Mouse (Mus musculus) liver (tissue): Measurements from ENCODE around the gene Junb.

Source experiments
- DNase-seq: peaks from one replicate; pipeline ENCODE4 v3.0.0-alpha.2; 2020; ENCODE audit warnings: mixed read lengths

The Junb gene

DNA sequence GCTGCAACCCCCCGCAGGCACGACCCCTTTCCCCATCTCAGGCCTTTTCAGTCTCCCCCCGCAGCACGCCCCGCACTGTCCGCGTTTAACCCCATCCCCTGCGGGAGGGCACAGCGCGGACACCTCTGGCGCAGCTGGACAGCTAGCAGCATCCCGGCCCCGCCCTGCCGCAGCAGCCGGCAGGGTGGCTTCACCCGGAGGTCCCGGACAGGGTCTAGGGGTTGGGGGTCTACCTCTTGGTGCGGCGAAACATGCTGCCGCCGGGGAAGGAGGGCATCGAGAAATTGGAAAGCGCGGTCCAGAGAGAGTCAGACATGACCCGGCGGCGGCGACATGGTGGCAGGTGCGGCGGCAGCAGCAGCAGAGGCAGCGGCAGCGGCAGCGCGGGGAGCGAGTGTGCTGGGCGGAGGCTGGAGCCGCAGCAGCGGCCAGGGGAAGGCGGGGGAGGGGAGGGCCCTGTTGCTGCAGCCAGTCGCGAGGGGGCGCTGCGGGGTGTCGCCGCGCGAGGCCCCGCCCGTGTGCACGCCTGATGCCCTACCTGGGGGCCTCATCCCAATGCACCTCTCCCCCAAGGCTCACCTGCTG is 41.5 kb downstream of the Junb start, which contains the start of gene Mast1:
Gene Mast1 (minus strand): TSS at position 398 of the 585 bp plus-strand sequence.
- DNase-seq = peak; percentile 78

DNA sequence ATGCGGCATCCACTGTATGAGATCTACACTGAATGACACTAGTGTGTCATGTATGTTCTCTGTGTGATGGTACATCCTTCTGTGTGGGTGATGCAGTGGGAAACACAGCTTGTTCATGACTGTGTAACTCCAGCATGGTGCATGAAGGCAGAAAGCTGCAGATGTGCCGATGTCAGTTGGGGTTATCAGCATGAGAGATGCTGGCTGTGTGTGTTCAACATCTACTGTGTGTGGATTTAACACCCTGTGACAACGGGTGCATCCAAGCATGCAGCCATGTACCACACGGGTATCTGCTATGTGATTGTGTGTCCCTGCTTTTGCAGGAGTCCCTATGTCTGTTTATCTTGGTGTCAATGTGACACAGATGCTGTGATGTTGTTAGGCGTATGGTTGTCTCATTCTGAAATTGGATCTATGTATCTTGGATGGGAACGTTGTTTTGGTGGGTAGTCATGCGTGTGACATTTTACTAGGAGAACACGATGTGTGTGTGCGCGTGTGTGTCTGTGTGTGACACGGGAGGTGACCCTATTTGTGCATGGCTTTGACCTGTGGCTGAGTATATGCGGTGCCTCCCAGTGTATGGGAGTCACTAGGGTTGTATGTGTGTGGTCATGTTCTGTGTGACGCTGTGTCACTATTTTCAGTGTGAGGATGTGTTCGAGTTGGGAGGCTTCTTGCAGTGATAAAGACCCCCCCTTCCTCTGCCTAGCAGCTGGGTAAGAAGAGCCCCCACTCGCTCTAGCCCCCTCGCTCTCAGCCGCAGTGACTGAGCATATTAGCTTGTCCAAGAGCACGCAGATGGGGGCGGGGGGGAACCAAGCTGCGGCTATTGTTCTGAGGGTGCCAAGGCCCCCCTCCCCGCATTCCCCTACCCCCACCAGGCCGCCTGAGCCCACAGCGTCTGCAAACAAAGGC is 42.2 kb downstream of the Junb start:
- DNase-seq = no peak

DNA sequence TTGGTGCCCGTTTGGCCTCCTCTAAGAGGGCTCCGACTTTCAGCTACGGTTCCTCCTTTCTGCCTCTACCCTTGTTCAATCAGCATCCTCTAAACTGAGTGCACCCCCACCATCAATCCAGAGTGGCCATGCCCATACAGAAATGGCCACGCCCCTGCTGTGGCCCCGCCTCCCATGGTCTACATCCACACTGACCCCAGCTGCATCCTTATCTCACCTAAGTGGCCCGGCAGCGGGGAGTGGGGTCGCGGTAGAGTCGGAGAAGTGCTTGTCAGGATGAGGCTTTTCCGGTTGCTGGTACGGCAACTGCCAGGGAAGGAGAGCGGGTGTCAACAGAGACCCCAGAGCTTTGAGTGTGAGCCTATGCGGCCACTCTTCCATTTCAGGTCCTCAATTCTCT is 43.0 kb downstream of the Junb start:
- no peak for DNase-seq

DNA sequence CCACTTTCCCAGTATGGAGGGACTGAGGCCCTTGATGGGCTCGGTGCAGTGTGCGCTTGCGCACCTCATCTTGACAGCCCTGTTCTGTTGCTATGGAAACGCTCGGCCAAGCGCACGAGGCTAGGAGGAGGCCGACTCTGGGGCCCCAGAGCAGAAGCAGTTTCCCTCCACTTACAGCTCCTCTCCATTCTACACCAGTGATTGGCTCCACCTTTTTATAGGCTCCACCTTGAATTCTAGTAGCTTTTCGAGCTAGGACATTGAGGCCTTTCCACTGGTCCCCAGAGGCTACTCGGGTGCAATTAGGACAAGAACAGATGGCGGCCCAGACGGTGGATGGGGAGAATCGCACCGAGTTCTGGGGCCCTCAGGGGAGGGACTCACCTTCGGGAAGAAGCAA is 43.7 kb downstream of the Junb start:
- DNase-seq = no peak

DNA sequence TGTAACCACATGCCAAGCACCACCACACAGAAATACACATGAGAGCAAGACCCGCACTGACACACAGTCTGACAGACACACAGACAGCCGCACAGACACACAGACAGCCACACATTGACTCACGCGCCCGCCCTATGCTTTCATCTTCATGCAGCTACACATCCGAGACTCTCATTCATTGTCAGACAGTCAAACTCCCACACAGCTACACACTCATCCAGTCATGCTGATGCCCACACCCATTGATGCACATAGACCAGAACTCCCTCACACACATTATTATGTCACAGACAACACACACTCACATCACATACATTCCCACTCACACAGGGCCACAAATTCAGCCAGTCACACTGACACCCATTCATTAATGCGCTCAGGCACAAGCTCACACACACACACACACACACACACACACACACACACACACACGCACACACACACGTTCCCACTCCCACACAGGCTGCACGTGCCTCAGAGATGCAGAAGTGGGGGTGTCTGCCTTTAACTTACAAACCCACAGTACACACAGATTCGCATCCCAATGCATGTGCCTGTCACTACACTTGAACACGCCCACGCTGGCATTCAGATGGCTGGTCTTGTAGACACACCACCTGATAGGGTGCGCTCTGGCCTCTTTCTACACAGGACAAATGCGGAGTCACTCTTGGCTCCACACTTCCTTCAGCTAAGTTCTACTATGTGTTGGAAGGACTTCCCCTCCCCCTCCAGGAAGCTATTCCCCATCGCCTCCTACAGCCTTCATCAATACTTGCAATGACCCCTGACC is 44.6 kb downstream of the Junb start:
- DNase-seq = no peak

DNA sequence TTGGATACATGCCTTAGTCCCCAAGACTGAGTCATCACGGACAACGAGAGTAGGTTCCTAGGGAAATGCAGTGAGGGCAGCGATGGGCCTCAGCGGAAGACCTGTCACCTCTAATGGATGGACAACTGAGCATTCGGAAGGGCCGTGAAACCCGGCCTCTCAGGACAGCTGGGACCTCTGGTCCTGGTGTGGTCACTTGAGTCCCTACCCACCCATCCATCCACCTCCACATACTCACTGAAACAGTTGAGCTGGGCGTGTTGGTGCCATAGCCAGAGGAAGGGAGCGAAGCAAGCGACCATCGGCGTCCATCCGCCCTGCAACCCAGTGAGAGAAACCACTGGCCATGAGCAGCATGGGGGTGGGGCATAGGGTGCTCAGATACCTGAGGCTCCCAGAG is 47.9 kb downstream of the Junb start:
- DNase-seq = no peak

DNA sequence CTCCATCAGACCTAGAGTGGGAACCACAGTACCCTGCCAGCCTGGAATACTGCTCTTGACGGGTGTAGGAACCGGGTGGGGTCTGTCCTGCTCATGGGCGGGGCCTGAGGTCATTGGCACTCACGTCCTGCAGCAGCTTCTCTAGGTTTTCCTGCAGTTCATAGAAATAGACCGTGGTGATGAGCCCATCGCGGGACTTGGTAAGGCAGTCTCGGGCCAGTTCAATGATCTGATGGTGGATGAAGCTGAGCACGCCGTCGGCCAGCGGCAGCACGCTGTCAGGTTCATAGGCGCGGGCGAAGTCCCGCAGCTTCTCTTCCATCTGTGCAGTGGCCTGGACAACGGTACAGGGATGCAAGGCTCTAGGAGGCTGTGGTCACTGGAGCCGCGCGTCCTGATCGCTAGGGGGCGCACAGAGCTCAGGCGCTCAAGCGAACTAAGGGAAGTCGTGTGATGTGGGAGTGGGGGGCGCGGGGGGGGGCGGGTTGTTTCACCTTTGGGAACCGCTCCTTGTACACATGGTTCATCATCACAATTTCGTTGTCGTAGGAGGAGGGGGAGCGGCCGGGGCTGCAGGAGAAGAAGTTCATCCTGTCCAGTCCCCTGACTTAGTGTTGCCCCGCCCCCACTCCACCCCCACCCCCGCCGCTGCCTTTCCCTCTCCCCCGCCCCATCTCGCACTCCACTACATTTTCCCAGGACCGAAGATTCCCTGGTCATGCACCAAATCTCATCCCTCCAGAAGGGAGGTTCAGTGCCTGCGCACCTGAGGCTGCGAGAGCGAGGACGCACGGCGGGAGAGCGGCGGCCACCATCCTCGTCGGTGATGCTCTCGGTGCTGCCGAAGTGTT is 49.8 kb downstream of the Junb start:
- DNase-seq = peak; percentile 79

DNA sequence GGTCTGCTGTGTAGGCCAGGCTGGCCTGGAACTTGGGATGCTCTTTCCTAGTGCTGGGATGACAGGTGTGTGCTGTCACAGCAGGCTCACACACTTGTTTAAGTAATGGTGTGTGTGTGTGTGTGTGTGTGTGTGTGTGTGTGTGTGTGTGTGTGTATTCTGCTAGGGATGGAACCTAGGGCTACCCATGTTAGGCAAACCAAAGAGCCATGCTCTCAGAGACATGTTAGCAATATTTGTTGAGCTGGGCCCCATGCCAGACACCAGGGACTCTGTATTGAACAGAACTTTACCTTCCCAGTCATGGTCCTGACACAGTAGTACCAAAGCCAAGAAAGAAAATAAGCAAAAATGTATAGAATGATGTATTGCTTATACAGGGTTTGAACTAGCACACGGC is 51.0 kb downstream of the Junb start:
- no peak for DNase-seq

DNA sequence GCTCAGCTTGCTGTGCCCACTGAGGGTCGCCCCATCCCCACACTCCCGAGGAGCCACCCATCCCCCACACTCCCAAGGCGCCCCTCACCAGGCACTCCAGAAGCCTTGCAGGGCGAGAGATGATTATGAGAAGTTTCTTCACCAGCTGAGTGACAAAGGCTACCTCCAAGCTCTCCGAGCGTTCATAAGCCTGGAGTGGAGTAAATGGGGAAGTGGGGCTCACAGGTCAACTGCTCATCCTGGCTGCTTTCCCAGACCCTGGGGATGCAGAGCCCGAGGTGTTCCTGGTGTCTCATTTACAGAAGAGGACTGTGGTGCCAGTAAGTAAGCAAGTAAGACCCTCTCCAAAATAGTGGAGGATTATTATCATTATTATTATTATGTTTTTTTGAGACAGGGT is 53.0 kb downstream of the Junb start:
- no peak for DNase-seq
